Mouse (Mus musculus) G1E (cell line): ENCODE data around the gene Grin1.
"Not testable (repeated sequence)": the region's sequence is repeated elsewhere in the genome, so short reads cannot be mapped to it uniquely, and the experiment has no call there.

Source experiments
- CTCF ChIP-seq: IDR thresholded peaks from 2 replicates; pipeline ENCODE4 v1.5.1; 2012; ENCODE audit warnings: low read depth, low read length, inconsistent platforms, mixed read lengths
- GATA1 ChIP-seq: IDR thresholded peaks from 2 replicates; pipeline ENCODE4 v1.6.1; 2012; ENCODE audit warnings: borderline replicate concordance, low read length, inconsistent platforms, mixed read lengths
- GATA2 ChIP-seq: IDR thresholded peaks from 2 replicates; pipeline ENCODE4 v1.6.1; 2012; ENCODE audit warnings: low read depth, low read length, inconsistent platforms, borderline replicate concordance
- POLR2AphosphoS5 ChIP-seq: IDR thresholded peaks from 2 replicates; pipeline ENCODE4 v1.6.1; 2012; ENCODE audit warnings: low read depth, low read length, inconsistent platforms; ENCODE audit not compliant: insufficient replicate concordance
- TAL1 ChIP-seq: conservative IDR thresholded peaks from 2 replicates; pipeline ENCODE4 v1.6.1; 2012; ENCODE audit warnings: low read depth, low read length, inconsistent platforms, mixed read lengths

GRCm38 (mm10) chr2:25256443-25257109 is 62.4 kb downstream of the Grin1 start:
- TF ChIP-seq CTCF, GATA1, POLR2AphosphoS5, TAL1, GATA2: not testable (repeated sequence)
